Mouse (Mus musculus) ES-Bruce4 (cell line): ENCODE results near the gene Kcnmb2. TPM values are rescaled to one million over a fixed set of nuclear protein-coding genes. Genes with fewer than 3 reads are reported as not detected.

Experiments
- H3K27ac ChIP-seq: 2 replicates; pipeline ENCODE4 v1.5.1; 2012; ENCODE audit warnings: low read length, inconsistent platforms; ENCODE audit not compliant: insufficient read depth
- H3K27me3 ChIP-seq: 2 replicates; pipeline ENCODE4 v1.6.1; 2012; ENCODE audit warnings: mild to moderate bottlenecking, low read length, inconsistent platforms; ENCODE audit not compliant: control insufficient read depth, poor library complexity, insufficient read depth, severe bottlenecking
- H3K36me3 ChIP-seq: 2 replicates; pipeline ENCODE4 v1.6.1; 2012; ENCODE audit warnings: inconsistent platforms, mild to moderate bottlenecking, low read length, moderate library complexity; ENCODE audit not compliant: control insufficient read depth, poor library complexity, insufficient read depth, severe bottlenecking
- H3K4me1 ChIP-seq: one replicate; pipeline ENCODE4 v1.8.1; 2011; ENCODE audit warnings: low read length; ENCODE audit not compliant: control insufficient read depth, insufficient read depth
- H3K4me3 ChIP-seq: 2 replicates; pipeline ENCODE4 v1.5.1; 2011; ENCODE audit warnings: low read depth, mild to moderate bottlenecking, low read length
- H3K9ac ChIP-seq: 2 replicates; pipeline ENCODE4 v1.6.1; 2012; ENCODE audit warnings: low read depth, mild to moderate bottlenecking, inconsistent platforms; ENCODE audit not compliant: poor library complexity, severe bottlenecking
- H3K9me3 ChIP-seq: replicated peaks from 2 replicates; pipeline ENCODE4 v1.6.1; 2012; ENCODE audit warnings: mild to moderate bottlenecking, low read length, inconsistent platforms; ENCODE audit not compliant: control insufficient read depth, poor library complexity, insufficient read depth, severe bottlenecking
- CTCF ChIP-seq: IDR thresholded peaks from one replicate; pipeline ENCODE4 v1.8.1; 2011; ENCODE audit warnings: low read depth, low read length
- EP300 ChIP-seq: IDR thresholded peaks from 2 replicates; pipeline ENCODE4 v1.6.1; 2011; ENCODE audit warnings: low read depth, low read length; ENCODE audit not compliant: insufficient read depth
- POLR2A ChIP-seq: IDR thresholded peaks from one replicate; pipeline ENCODE4 v1.8.1; 2011; ENCODE audit warnings: low read length; ENCODE audit not compliant: insufficient read depth
- polyA plus RNA-seq: library from polyadenylated mRNA; stranded (reverse); fragments of >200 nt; gene quantifications from 2 replicates; pipeline ENCODE4 v1.2.4, GENCODE M21; 2011; ENCODE audit warnings: low read depth; ENCODE audit not compliant: missing spikeins, insufficient read depth, insufficient read length

The Kcnmb2 gene
- polyA plus RNA-seq, 1 experiment = not detected

DNA sequence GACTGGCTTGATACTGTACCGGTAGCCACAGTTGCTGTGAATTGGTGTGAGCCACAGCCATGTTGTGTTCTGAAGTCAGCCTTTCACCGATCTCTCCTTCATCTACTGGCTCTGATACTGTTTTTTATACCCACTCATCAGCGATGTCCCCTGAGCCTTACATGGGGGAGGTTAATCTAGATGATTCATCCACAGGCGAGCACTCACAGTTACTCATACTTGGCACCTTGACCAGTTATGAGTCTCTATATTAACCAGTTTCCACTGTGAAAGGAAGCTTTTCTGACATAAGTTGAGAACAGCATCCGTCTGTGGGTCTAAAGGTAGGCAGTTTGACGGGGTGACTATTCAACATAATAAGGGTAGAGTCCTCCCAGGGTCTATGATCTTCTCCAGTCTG, 118.7 kb downstream of the Kcnmb2 start:
- Histone ChIP-seq H3K36me3 (no peaks in the 10 kb centered on the region), H3K27me3 (no peaks in the 10 kb centered on the region), H3K4me3 (no peak overlapping the region), H3K4me1 (no peaks in the 10 kb centered on the region), H3K27ac (no peak overlapping the region), H3K9ac (no peak overlapping the region), H3K9me3 (no peaks in the 10 kb centered on the region)
- TF ChIP-seq EP300 = no peak
- no peak for TF ChIP-seq CTCF
- no peak for TF ChIP-seq POLR2A

DNA sequence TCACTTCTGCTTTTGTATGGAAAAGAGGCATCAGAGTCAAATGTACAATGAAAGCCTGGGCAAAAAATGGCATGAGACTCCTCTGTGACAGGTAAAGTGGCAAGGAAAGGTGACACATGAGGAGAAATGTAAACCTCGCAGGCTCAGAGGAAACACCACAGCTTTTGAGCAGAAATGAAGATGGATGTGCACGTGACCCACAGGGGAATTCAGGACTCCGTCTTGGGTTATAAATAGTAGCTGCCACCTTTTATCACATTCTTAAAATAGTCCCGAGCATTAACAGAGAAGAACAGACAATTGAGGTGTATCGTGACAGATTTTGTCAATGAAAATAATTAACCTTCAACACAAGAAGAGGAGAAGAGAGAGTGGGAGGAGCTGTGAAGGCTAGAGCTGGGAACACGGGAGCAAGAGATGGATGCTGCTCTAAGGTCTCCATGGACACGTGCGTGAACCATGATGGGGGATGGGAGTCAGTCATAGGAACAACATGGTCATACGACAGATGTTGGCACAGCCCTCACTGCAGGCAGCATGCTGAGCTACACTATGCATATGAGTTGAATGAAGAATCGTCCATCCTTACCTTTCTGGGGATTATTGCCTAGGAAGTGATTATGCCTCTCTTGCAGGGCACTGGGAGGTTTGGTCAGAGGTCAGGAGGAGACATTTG, 127.2 kb downstream of the Kcnmb2 start:
- Histone ChIP-seq H3K27me3 (no peaks in the 10 kb centered on the region), H3K4me3 (no peak overlapping the region), H3K27ac (no peak overlapping the region), H3K4me1 (no peaks in the 10 kb centered on the region), H3K9ac (no peak overlapping the region), H3K36me3 (no peaks in the 10 kb centered on the region), H3K9me3 (no peaks in the 10 kb centered on the region)
- no peak for TF ChIP-seq POLR2A
- TF ChIP-seq EP300 = no peak

DNA sequence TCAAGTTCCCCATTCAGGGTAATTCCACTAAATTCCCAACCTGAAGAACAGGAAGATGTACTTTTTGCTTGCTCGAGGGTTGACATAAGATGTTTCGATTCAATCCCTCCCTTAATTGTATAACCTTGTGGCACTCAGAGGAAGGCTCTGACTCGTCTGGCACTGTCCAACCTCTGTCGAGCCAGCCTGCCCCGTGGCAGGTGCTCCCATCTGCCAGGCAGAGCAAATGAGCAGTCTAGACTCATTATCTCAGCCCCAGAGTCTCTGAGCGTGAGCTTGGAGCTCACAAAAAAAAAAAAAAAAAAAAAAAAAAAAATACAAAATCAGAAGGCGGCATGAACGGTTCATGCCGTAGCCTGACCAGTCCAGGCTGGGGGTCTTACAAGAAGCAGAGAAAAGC, 130.1 kb downstream of the Kcnmb2 start:
- TF ChIP-seq EP300 (no peak), POLR2A (no peak), CTCF (no peak)
- H3K4me1 ChIP-seq = no peaks in the 10 kb centered on the region
- no peak overlapping the region for H3K27ac ChIP-seq
- H3K36me3 ChIP-seq = no peaks in the 10 kb centered on the region
- no peak overlapping the region for H3K4me3 ChIP-seq
- no peaks in the 10 kb centered on the region for H3K27me3 ChIP-seq
- no peaks in the 10 kb centered on the region for H3K9me3 ChIP-seq
- no peak overlapping the region for H3K9ac ChIP-seq

DNA sequence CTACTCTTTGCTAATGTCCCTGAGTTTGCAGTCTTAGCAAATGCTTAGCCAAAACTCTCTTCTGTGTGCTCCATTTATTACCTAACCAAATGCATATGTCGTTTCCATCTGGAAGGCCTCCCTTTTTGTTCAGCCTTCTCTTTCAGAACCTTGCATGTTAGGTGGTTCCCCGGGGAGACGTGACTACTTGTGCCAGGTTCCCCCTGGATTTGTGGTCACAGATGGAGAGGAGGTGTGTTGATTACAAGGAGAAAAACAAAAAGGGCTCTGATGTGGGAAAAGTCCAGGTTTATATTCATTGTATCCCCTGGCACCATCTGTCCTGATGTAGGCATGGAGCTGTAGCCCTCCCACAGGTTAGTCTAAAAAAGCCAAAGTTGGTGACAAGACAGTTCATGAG, 141.5 kb downstream of the Kcnmb2 start:
- no peaks in the 10 kb centered on the region for H3K27me3 ChIP-seq

DNA sequence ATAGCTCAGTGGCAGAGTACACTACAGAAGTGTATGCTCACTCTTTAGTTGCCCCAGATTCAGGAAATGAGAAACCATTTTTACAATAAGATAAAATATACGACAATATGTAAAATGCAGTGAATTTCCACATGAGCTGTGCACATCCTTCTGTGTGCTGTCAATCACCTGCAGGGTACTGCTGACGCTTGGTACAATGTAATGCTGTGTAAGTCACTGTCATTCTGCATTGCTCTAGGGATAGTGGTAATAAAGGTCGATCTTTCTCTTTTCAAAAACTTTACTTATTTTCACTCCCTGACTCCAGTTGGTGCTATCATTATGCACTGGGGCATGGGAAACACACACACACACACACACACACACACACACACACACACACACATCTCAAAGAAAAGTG, 146.5 kb downstream of the Kcnmb2 start:
- no peak overlapping the region for H3K9ac ChIP-seq
- H3K9me3 ChIP-seq = no peaks in the 10 kb centered on the region
- H3K4me1 ChIP-seq = no peaks in the 10 kb centered on the region
- H3K36me3 ChIP-seq = no peaks in the 10 kb centered on the region
- no peak for TF ChIP-seq POLR2A
- H3K27me3 ChIP-seq = no peaks in the 10 kb centered on the region
- H3K4me3 ChIP-seq = no peak overlapping the region
- no peak overlapping the region for H3K27ac ChIP-seq

More for the DNA sequence above, 141.5 kb downstream of the Kcnmb2 start:
- TF ChIP-seq CTCF = no peak
- TF ChIP-seq POLR2A = no peak
- no peak for TF ChIP-seq EP300
- Histone ChIP-seq H3K9me3 (no peaks in the 10 kb centered on the region), H3K27ac (no peak overlapping the region), H3K36me3 (no peaks in the 10 kb centered on the region), H3K9ac (no peak overlapping the region), H3K4me3 (no peak overlapping the region), H3K4me1 (no peaks in the 10 kb centered on the region)

DNA sequence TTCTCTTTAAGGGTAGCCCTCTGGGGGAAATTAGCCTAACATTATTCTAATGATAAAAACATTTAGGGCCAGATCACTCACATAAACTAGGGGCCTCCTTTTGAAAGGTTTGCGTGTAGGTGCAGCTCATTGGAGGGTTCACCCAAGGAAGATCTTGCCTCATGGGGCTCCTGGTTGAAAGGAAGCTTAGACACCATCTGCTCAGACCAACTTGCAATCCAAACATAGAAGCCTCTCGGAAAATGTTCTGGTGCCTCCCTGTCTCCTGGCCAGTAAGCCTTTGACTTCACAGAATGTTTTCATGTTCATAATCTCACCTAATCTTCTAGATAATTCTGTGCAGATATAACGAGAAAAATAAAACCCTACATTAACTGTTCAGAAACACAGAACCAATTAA, 150.3 kb downstream of the Kcnmb2 start:
- Histone ChIP-seq H3K4me3 (no peak overlapping the region), H3K9me3 (no peaks in the 10 kb centered on the region), H3K9ac (no peak overlapping the region), H3K36me3 (no peaks in the 10 kb centered on the region), H3K27ac (no peak overlapping the region), H3K27me3 (no peaks in the 10 kb centered on the region), H3K4me1 (no peaks in the 10 kb centered on the region)
- no peak for TF ChIP-seq POLR2A
- TF ChIP-seq CTCF = no peak
- TF ChIP-seq EP300 = no peak
